Mouse (Mus musculus) common myeloid progenitor, adult 5-6 weeks (primary cell): Measurements from ENCODE around the gene Phlda1. TPM values are rescaled to one million over a fixed set of nuclear protein-coding genes. Genes with fewer than 3 reads are reported as not detected.
"Not testable (repeated sequence)": the region's sequence is repeated elsewhere in the genome, so short reads cannot be mapped to it uniquely, and the experiment has no call there.

Experiments used
- ATAC-seq: replicated peaks from 2 replicates; pipeline ENCODE4 v1.8.0; 2016; ENCODE audit warnings: low read depth, mild to moderate bottlenecking, moderate TSS enrichment, inconsistent platforms; ENCODE audit not compliant: poor library complexity, severe bottlenecking
- total RNA-seq: library from RNA; stranded (forward); fragments of 200-1000, 187-1606 nt; gene quantifications from 2 replicates; pipeline ENCODE4 v1.2.3, GENCODE M21; 2017

The Phlda1 gene
- total RNA-seq, result 0.49 and 1.9 TPM in 2 replicates

DNA sequence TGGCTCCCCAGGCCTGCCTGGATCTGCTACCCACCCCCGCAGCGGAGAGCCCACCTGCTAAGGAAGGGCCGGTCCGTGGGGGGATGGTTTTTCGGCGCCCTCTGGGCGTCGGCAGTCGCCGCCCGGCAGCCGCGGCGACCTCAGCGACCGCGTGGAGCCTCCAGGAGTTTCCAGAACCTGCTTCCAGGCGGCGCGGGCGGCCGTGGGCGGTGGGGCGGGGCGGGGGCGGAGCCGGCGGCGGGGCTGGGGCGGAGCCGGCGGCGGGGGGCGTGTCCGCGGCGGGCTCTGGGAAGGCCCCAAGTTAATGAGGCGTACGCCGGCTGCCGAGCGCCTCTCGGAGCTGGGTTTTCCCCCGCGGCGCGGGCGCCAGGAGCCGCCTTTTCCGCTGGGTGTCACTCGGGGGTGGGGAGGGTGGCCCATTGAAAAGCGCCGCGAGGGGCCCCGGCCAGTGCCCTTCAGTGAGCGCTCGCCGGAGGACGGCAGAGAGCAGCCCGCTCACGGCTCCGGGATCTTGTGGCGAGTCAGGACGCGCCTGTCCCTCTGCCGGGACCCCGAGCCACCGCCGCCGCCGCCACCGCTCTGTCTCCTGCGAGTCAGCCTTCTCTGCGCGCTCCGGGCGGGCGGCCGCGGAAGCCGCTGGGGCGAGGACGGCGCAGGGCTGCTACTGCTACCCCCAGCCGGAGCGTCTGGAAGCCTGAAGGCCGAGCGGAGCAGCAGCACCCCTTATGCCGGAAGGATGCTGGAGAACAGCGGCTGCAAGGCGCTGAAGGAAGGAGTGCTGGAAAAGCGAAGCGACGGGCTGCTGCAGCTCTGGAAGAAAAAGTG is at the start of gene Phlda1:
Gene Phlda1, plus strand, starts transcription at position 186 of the 825 bp plus-strand sequence.
- peak; percentile 75 for ATAC-seq

DNA sequence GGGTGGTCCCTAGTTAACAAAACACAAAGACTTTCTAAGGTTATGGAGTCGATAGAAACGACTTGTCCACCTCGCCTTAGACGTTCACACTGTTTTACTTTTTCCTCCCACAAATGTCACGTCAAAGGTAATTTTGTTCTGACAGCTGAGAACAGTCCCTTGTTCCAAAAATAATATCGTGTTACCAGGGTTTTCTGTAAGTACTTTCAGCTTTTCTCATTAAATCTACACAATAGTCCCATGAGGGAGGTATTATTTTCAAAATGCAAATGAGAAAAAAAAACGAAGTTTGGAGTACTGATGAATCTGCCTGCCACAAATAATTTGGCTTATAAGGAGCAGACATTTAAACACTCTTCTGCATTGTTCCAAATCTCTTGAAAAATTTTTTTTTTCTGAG is 48.0 kb upstream of the Phlda1 start:
- ATAC-seq, result no peak

DNA sequence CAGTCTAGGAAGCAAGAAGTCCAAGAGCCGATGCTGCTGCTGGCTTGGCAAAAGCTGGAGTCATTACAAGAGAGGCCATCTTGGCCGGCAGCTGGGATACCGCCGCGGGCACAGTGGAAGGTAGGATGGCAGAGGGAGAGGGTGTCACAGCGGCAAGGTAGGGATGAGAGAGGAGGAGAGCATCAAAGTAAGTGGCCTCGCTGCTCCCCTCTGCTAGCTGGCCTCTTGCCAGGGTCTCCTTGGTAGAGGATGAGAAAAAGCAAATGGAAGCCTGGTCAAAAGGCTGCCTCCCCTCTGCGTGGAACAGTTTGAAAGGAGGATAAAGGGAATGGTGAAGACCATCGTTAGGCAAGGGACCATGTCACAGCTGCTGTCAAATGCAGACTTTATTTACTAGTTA is 47.0 kb upstream of the Phlda1 start:
- no peak for ATAC-seq

DNA sequence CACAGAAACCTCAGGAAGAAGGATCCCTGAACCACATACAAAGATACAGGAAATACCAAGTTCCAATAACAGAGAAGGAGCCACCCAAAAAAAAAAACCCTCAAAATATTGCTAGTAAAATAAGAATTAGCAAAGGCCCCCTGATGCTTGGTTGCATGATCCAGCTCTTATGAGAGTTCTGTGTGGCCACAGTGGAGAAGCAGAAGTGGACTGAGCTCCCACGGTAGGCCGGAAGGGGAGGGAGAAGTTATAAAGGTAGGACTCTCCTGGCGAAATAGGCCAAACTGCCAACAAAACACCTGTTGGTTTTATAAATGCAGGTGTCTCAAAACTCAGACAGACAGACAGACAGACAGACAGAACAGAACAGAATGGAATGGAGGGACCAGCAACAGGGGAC is 46.2 kb upstream of the Phlda1 start:
- ATAC-seq, result no peak

DNA sequence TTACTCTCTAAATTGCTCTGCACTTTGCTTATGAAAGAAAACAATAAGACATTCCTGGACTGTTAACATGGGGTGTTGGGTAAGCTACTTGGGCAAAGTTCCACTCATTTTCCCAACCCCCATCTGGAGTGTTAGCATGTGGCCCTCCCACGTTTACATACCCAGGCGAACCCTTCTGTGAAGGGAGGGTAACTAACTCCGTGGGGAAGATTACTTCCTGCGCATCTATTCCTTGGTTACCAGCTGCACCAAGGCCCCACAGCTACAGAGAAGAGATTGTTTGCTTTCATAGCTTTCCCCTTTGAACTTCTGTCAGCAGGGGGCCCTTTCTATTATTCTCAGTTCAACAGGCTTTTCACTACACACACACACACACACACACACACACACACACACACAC is 45.7 kb upstream of the Phlda1 start:
- no peak for ATAC-seq

DNA sequence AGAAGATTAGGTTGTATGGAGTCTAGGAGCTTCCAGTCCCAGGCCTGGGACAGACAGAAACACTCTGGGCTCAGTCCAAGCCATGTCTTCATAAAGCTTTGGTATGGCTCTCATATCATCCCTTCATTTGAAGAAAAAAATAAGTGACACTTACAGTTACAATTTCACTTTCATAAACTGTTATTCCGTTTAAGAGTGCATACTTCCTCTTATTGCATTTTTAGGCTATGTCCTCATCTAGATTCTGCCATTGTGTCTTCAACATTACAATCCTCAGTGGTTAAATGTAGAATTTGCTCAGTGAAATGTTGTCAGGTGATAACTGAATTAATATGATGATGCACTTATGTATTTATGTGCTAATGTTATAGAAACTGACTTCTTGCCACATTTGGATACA is 41.3 kb upstream of the Phlda1 start:
- peak; percentile 79 for ATAC-seq

DNA sequence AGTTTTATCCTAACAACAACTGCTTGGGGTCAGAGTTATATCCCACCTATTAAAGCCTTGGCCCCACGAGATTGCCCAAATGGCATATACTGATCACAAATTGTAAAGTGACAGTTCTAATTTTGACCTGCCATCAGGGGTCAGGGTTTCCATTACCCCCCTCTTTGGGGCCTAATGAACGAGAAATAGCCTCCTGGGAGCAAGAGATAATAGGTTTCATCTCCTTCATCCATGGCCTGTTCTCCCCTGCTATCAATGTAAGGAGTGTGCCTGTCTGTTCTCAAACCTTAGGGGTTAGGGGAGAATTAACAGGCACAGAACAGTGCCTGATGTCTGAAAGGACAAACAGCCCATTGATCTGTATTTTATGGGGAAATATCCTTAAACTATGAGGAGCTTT is 40.7 kb upstream of the Phlda1 start:
- ATAC-seq, result no peak

DNA sequence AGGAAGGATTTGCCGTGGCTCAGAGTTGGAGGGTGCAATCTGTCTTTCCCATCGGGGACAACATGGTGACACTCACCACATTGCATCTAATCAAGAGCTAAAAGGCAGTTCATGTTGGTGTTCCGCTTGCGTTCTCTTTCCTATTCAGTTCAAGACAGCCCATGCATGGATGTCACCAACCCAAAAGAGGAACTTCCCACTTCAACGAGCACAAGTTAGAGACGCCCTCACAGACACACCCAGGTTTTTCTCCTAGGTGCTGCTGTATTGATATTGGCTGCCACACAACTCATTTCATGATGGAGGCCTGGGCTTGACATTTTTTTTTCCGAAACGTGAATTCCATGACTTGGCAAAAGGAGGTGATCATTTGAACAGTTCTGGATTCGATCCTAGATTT is 34.9 kb upstream of the Phlda1 start:
- peak; percentile 61 for ATAC-seq

DNA sequence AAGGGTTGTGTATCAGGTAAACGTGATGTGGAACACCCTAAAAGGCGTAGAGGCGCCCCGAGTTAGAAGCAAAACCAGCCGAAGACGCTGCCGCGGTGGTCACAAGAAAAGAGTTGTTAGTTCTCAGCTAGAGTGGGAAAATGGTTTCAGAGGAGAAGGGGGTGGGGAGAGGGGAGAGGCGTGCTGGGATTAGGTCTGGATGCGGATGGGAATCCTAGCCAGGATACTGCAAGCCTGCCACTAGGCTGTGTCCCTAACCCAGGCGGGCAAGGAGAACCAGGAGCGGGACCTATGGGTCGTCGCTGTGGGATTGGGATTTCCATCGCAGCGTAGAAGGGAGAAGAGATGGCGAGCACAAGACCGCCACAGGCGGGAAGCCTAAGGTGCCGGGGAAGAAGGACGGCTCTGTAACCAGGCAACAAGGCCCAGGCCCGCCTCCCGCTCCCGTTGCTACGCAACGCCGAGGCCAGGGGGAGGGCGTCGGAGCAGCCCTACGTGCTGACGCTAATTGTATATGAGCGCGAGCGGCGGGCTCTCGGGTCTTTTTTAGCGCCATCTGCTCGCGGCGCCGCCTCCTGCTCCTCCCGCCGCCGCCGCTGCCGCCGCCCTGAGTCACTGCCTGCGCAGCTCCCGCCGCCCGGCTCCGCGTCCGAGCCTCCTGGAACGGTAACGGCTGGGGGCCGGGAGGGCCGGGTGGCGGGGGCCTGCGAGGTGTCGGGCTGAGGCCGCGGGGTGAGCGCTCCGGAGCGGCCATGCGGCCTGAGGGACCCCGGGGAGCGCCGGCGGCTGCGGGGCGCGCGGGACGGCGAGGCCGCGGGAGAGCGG is 33.2 kb upstream of the Phlda1 start, which contains the start of gene Nap1l1:
Gene Nap1l1, plus strand, starts transcription at position 538 of the 825 bp plus-strand sequence.
- ATAC-seq, result peak; percentile 93

DNA sequence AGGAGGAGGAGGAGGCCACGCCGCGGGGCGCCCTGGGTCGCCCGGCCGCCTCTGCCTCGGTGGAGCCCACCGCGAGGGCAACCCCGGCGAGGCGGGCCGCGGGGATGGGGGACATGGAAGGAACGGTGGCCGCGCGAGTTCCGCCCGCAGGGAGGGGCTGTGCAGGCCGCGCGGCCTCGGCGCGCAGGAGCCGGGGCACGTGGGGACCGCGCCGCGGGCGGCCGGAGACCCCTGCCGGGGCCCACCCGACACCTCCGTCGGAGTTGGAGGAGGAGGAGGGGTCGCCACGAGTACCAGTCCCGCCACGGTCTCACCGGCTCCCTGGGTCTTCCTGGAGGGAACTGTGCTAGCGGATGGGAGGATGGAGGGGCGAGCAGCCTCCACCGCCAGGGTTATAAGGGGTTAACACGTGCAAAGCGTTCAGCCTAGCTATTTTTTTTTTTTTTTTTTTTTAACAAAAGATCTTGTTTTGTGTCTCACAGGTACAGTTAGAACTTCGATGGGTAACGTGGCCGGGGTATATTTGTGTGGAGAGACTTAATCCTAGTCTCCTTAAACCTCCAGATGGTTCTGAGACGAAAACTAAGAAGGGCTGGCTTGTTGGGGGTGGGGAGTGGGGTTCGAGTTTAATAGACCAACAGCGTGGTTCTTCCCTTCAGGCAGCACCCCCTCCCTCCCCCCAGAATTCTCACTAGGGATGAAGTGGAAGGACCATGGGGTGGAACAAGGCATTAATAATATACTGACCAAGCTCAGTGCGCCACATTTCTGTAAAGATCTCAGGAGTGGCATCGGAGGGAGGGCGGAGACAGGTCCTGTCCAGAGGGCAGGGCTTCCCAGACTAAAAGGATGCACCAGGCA is 32.3 kb upstream of the Phlda1 start:
- no peak; the same call in 1 of the 2 replicates for ATAC-seq

DNA sequence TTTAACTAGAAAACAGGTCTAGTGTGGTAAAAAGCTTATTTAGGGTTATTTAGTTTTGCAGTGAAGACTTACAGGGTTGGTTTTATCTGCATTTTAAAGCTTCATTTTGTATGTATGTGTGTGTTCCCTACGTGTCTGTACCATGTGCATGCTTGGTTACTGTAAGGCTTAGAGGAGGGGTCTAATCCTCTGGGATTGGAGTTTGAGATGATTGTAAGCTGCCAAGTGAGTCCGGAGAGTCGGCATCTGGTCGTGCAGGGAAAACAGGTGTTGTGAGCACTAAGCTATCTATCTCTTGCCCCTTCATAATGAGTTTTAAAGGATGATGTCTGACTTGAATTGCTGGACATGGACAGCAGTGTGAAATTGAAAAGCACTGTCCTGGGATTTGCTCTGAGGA is 29.8 kb upstream of the Phlda1 start:
- ATAC-seq, result no peak

DNA sequence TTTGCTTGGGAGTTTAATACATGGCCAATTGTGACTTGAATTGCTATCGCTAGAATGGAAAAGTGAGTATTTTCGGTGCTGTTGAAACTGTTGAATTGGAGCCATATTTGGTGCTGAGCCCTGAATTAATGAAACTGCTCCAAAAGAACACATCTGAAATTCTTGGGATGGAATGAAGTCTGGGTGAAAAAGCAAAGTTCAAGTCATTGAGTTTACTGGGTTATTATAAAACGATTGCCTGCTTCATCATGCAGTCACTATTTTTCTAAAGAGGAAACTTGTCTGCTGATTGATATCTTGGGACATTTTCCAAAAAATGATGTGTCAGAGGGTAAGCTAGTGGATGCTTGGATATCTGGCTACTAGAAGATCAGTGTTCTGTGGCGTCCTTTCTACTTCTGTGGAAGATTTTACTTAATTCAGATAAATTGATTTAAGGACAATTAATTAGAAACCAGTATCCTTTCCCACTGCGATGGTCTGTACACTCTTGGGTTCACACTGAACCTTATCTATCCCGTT is 29.0 kb upstream of the Phlda1 start:
- ATAC-seq, result no peak

DNA sequence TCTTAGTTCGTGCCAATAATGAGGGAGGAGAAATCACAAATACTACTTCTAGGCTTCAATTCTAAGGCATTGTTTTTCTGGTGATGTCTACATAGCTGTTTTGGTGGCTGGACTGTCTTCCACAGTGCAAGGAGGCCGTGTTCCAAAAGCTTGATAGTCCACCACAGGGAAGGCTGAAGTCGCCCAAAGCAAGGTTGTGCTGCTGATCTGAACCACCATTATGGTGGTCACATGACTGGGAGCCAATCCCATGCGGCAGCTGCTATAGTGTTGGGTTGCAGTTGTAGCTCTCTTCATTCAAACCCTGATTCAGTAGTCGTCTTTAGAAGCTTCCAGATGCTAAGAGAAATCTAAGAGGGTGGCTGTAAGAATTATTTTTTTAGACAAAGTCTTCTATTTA is 26.5 kb upstream of the Phlda1 start:
- ATAC-seq, result no peak

DNA sequence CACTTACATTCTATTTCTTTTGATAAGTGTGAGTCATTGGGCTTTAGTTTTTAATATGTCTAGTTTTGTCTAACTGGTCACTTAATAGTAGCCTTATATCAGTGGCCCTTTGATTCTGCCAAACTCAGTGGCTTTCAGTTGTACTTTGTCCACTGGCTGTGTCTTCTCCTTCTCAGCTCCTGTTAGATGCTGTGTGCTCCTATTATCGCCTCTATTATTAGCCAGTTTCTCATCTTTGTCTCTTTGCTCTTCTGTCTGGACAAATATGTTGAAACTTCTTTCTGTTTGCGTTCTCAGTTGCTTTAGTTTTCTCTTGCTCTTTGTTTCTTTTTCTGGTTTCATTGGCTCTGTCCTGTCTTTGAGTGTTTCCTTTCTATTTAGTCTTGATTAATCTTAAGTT is 23.4 kb upstream of the Phlda1 start:
- ATAC-seq, result no peak

DNA sequence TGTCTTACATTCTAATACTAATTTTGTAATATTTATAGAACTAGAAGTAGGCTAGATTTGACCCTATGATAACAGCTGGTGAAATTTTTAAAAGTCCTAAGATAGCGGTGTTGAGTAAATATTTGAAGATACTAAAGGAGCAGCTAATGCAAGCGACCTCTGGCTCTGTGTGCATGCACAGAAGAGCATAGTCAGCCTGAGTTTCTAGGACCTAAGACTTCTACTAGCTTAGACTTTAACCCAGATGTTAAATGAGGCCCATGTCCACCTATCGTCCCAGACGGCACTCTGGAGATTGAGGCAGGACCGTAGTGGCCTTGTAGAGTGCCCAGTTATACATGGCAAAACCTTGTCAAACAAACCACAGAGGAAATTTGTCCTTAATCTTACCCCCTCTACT is 22.0 kb upstream of the Phlda1 start:
- ATAC-seq, result no peak

DNA sequence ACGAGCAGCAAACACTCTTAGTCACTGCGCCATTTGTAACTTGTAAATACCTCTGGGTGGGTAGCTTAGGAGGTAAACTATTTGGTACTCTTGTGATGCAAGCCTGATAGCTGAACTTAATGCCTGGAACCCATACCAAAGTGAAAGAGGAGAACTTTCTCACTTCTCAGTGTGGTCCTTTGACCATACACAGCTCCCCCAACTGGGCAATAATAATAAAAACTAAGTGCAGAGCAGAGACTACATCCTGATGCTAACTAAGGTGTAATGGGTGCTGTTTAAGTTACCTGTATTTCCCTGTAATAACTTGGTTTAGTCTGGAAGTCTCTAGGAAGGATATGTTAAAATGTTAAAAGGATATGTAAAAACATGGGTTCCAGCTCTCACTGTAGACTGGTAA is 17.3 kb upstream of the Phlda1 start:
- ATAC-seq, result 0 out of 2 replicates have a peak, but pooled peaks have one; percentile 32

DNA sequence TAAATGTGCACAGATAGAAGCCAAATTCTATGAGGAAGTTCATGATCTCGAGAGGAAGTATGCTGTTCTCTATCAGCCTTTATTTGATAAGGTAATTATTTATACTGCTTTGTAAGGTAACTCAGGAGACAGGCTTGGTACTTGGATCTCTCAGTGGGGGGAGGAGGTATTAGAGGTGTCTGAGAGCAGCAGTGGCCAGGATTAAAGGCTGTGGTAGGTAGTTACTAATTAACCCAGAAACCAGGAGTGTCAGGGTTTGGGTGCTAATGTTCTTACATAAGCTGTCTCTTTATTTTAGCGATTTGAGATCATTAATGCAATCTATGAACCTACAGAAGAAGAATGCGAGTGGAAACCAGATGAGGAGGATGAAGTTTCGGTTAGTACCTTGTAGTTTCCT is 16.0 kb upstream of the Phlda1 start:
- ATAC-seq, result not testable (repeated sequence)

DNA sequence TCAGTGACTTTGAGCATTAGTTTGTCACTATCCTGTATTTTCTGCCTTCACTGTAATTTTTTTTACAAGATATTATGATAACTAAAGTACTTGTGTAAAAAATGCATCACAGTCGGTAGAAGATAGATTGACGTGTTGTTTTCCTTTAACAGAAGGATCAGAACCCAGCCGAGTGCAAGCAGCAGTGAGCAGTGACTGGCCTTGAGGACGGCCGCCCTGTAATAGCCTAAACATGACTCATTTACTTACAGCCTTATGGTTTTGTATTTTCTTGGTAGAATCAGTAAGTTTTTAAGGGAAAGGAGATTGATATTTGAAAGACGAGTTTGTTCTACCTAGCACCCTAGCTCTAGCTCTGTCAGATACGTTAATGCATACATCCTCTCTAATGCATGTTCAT is 10.2 kb upstream of the Phlda1 start:
- ATAC-seq, result no peak

DNA sequence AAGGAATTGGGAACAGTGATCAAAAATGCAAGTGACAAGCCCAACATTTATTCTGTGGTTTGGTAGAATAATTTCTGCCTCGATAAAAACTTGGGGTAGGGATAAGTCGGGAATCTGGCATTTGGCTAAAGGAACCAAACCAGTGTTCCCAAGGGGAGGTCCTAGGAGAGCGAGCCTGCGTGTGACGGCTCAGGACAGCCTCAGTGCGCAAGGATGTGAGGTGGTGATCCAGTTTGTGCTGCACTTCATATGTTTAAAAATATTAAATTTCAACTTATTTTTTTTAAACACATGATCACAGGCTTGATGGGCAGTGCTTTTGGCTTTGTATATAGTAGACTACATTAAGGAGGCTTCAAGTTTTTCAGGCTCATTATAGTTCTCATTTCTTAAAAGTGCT is 6.2 kb upstream of the Phlda1 start:
- no peak for ATAC-seq

DNA sequence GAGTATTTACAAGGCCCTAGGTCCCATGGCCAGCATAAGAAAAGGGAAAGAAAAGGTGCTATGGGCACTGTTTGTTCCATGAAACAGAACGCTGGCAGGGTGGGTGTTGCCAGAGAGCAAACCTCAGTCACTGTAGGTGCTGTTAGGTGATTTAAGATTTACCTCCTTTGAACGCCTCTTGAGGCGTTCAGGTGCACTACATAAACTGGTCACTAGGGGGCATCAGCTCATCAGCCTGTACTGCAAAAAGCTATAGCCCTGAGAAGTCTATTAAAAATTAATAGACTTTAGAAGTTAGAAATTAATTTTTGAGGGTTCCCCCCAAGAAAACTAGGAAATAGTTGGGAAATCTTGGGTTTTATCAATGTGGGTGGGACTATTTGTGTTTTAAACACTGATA is 3.0 kb upstream of the Phlda1 start:
- no peak; the same call in 1 of the 2 replicates for ATAC-seq
